Mouse (Mus musculus) heart, adult 11 months (tissue): ENCODE results near the gene Vsig2.
A peak's percentile ranks its signal among the peaks of the same experiment; 100 is the strongest.

Experiments
- DNase-seq: peaks from one replicate; pipeline ENCODE4 v3.0.0; 2022

Vsig2 gene

DNA sequence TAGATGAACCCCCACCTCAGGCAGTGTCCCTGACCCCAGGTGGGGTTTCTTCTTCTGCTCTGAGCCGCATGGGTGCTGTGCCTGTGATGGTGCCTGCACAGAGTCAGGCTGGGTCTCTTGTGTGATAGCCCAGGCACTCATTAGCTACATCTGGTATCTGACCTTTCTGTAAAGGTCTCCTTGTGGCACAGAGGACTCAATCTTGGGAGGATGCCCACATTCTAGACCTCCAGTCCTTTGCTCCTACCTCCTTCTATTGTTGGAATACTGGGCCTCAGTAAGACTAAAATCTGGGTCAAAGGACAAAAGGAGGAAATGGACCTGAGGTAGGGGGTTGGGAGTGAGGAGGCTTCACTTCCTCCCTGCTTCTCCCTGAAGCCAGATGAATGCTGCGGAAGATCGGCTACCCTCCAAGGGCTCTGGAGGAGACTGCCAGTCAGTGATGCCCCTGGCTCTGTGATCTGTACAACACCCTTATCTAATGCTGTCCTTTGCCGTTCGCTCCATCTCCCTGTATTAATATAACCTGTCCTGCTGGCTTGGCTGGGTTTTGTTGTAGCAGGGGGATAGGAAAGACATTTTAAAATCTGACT is 1.3 kb upstream of the Vsig2 start:
- DNase-seq: peak; percentile 91

DNA sequence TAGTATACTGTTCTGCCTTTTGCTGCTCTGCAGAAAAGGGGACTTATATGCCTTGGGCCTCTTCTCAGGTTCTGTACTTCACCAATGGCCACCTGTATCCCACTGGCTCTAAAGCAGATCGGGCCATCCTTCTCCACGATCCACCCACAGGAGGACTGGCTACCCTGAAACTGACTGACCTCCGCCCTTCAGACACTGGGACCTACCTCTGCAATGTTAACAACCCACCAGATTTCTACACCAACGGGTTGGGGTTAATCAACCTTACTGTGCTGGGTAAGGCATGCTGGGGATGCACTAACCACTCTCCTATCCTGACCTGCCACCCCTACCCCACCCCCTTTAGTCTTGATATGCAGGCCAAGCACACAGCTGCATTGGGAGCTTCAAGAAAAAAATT is 1.2 kb downstream of the Vsig2 start:
- DNase-seq: peak; percentile 89

GRCm38 (mm10) chr9:37540701-37541575 is 1.9 kb downstream of the Vsig2 start:
- DNase-seq: peak; percentile 81

GRCm38 (mm10) chr9:37541851-37542642 is 3.0 kb downstream of the Vsig2 start:
- DNase-seq: peak; percentile 88

- peak; percentile 72 for DNase-seq
These were observed 4.9 kb downstream of the Vsig2 start for GRCm38 (mm10) chr9:37543869-37544440.

- peak; percentile 97 for DNase-seq
These were observed 5.6 kb downstream of the Vsig2 start for GRCm38 (mm10) chr9:37544447-37545165.

DNA sequence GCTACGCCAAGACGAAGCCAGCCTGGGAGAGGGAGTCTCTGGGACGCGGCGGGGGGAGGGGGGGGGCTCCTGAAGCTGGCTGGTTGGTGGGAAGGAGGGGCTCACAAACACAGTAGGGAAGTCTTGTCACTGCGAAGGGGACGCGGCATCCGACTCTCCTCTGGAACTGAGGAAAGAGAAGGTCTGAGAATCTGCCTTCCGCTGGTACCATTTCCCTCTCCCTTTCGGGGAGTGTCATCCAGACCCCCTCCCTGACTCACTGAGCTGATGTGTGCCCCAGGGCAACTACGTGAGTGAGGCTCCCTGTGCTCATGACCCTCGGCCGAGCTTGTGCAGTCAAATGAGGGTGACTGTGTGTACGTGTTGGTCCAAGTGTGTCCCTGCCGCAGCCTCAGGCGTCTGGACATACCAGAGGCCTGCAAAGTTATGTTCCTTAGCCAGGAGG is 6.1 kb downstream of the Vsig2 start:
- peak; percentile 94 for DNase-seq

GRCm38 (mm10) chr9:37545847-37546452 is 6.9 kb downstream of the Vsig2 start:
- peak; percentile 96 for DNase-seq

DNA sequence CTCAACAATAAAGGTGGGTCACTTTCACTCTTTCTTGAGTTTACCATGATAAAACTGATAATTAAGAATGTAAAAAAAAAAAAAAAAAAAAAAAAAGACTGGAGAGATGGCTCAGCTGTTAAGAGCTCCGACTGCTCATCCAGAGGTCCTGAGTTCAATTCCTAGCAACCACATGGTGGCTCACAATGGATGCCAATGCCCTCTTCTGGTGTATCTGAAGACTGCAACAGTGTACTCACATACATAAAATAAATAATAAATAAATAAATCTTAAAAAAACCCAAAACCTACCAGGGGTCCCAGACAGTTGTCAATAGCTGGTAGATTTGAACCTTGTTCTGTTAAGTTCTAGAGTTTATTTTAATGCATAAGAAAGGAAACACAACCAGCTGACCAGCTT is 7.8 kb downstream of the Vsig2 start:
- no peak for DNase-seq

DNA sequence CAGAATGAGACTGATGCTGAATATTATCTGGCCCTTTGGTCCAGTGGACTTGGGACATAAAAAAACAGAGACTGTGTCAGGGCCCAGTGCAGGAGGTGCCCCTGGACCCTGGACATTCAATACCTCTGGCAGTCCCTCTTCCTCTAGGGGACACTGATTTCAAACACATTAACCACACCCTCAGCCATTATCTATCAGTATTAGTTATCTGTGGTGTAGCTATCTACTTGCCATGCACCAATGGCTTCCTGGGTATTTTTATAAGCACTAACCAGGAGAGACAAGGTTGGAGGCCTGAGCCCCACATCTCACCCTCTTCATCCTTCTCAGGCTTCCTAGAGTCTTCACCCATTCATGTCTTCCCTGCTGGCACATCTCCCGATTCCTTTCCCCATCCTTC is 11.4 kb downstream of the Vsig2 start:
- no peak for DNase-seq

GRCm38 (mm10) chr9:37551751-37552531 is 12.9 kb downstream of the Vsig2 start:
- DNase-seq: peak; percentile 87

- peak; percentile 98 for DNase-seq
These were observed 13.7 kb downstream of the Vsig2 start, which contains the start of gene Nrgn for GRCm38 (mm10) chr9:37552536-37553293. Gene Nrgn (minus strand): TSS chr9:37552904.

DNA sequence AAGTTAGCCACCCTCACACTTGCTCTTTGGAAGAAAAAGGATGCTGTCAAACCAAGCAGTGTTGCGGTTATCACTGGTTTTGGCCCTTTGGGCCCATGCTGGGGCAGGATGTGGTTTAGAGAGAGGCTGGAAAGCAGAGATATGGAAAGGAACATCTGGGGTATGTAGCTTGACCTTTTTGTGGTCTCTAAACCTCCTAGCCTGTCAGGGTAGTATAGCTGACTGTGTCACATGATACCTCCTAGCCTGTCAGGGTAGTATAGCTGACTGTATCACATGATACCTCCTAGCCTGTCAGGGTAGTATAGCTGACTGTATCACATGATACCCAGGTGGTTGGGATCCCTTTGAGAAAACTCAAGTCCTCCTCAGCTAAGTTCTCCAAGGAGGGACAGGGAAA is 15.2 kb downstream of the Vsig2 start:
- no peak for DNase-seq

- no peak for DNase-seq
These were observed 16.0 kb downstream of the Vsig2 start, which contains the start of gene Siae for GRCm38 (mm10) chr9:37554838-37555748. Gene Siae (plus strand): TSS chr9:37555698.

GRCm38 (mm10) chr9:37556366-37556765 is 17.3 kb downstream of the Vsig2 start:
- DNase-seq: peak; percentile 82

- peak; percentile 64 for DNase-seq
These were observed 21.6 kb downstream of the Vsig2 start for GRCm38 (mm10) chr9:37560617-37561016.

- no peak for DNase-seq
These were observed 24.8 kb downstream of the Vsig2 start for GRCm38 (mm10) chr9:37563805-37564204.

GRCm38 (mm10) chr9:37567019-37567418 is 28.0 kb downstream of the Vsig2 start:
- no peak for DNase-seq

DNA sequence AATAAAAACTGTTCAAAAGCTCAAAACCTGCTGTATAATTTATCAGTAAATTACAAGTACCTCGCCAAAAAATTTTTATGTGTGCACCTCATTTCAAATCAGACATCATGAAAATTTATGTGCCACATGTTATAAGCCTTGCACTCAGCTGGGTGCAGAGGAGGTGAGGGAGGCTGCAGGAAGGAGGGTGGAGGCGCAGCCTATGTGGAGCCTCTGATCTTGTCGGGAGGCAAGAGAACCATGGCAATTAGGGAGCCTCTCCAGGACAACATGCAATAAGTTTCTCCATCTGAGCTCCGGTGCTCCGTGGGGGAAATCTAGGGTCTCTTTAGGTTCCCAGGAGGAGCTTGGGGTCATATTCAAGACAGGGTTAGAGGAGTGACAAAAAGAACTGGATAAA is 28.4 kb downstream of the Vsig2 start:
- peak; percentile 86 for DNase-seq
